Mouse (Mus musculus): ENCODE results near the gene Gm47429. TPM values are rescaled to one million over a fixed set of nuclear protein-coding genes. Genes with fewer than 3 reads are reported as not detected.
"Not testable (repeated sequence)": the region's sequence is repeated elsewhere in the genome, so short reads cannot be mapped to it uniquely, and the experiment has no call there.

Gene Gm47429
- not detected in 2 replicates for polyA plus RNA-seq (2012; rRNA removed)

DNA sequence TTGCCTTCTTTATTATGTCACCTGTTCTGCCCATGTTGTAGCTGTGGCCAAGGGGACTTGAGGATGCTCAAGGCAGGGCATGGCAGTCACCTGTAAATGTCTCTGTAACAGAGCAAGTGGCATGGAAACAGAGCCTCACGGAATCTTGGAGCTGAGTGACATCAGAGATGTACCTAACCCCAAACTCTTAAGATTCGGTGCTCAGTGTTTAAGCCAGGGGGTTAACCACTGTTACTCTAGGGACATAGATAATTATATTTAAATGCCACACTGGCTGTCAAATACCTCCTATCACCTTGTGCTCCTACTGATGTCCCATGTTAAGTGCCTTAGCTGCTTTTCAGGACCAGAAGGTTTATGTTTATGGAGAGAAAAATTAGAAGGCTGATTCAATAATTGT, at the start of gene Gm47429:
Gm47429 (minus strand) TSS at position 101 of the 400 bp plus-strand sequence.
- no peak within 1 kb of the TSS for H3K27ac ChIP-seq (ENCODE audit: control insufficient read depth, insufficient read depth, low read length)
- no peaks in the 10 kb centered on the region for H3K4me1 ChIP-seq (replicated peaks; ENCODE audit: control insufficient read depth, insufficient read depth, low read length)
- no peak for DNase-seq
- H3K36me3 ChIP-seq (ENCODE audit: control insufficient read depth, insufficient read depth, low read length) = no peaks in the 10 kb centered on the region
- 88% methylated on average over 2 of the region's 2 CpGs for WGBS
- no peaks in the 10 kb centered on the region for H3K27me3 ChIP-seq (ENCODE audit: control insufficient read depth, insufficient read depth, low read length)
- no peak within 1 kb of the TSS for H3K4me3 ChIP-seq (ENCODE audit: control insufficient read depth, insufficient read depth, low read length)
- TF ChIP-seq CTCF (IDR thresholded peaks at IDR 0.05; ENCODE audit: borderline replicate concordance, control insufficient read depth, extremely low read depth, insufficient read depth, low read length, poor library complexity) (no peak), POLR2A (IDR thresholded peaks at IDR 0.05; ENCODE audit: control insufficient read depth, extremely low read depth, insufficient read depth, low read length, poor library complexity) (no peak)

DNA sequence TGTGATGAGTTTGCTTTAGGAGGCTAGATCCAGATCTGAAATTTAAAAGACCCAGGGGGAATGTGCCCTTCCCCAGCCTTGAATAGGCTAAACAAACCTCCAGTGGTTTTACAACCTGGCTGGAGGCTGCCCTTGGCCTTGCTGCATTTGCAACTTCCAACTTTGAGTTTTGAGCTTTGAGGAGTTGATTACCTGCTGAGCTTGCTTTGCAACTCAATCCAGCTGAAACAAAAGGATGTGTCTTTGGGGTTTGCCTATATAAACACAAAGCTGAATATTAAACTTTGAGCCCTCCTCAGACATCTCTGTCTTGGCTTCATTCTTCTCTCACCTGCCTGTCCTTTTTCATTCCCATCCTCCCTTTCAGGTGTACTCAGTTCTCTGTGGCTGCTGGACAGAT, 44.8 kb upstream of the Gm47429 start:
- not testable (repeated sequence) for H3K27me3 ChIP-seq (ENCODE audit: control insufficient read depth, insufficient read depth, low read length); H3K4me1 ChIP-seq (replicated peaks; ENCODE audit: control insufficient read depth, insufficient read depth, low read length); H3K4me3 ChIP-seq (ENCODE audit: control insufficient read depth, insufficient read depth, low read length); H3K27ac ChIP-seq (ENCODE audit: control insufficient read depth, insufficient read depth, low read length); H3K36me3 ChIP-seq (ENCODE audit: control insufficient read depth, insufficient read depth, low read length); DNase-seq

DNA sequence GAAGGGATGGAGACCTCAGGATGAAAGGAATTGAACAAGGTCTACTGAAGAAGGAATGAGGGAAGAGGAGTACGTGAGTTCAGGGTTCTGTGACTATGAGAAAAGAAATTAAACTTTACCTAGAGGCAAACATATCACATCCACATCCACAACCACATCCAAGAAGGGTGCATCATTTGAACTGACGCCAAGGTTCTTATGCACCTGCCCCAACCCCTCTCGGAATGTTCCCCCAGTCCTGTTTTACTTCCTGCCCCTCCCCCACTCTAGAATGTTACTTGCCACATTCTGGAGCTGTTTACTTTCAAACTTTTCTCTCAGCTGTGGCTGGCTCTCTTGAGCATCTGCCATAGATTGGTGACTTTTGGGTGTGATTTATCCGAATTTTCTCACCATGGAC, 23.3 kb upstream of the Gm47429 start, which contains the start of gene Nutm2:
Nutm2 (plus strand) TSS at position 301 of the 400 bp plus-strand sequence.
- DNase-seq = no peak
- 80% methylated on average over 4 of the region's 4 CpGs for WGBS
- Histone ChIP-seq H3K4me3 (ENCODE audit: control insufficient read depth, insufficient read depth, low read length) (no peak within 1 kb of the TSS), H3K27ac (ENCODE audit: control insufficient read depth, insufficient read depth, low read length) (no peak within 1 kb of the TSS), H3K4me1 (replicated peaks; ENCODE audit: control insufficient read depth, insufficient read depth, low read length) (no peaks in the 10 kb centered on the region), H3K27me3 (ENCODE audit: control insufficient read depth, insufficient read depth, low read length) (no peaks in the 10 kb centered on the region), H3K36me3 (ENCODE audit: control insufficient read depth, insufficient read depth, low read length) (no peaks in the 10 kb centered on the region)
- no peak for TF ChIP-seq POLR2A (IDR thresholded peaks at IDR 0.05; ENCODE audit: control insufficient read depth, extremely low read depth, insufficient read depth, low read length, poor library complexity)
- TF ChIP-seq CTCF (IDR thresholded peaks at IDR 0.05; ENCODE audit: borderline replicate concordance, control insufficient read depth, extremely low read depth, insufficient read depth, low read length, poor library complexity) = no peak

DNA sequence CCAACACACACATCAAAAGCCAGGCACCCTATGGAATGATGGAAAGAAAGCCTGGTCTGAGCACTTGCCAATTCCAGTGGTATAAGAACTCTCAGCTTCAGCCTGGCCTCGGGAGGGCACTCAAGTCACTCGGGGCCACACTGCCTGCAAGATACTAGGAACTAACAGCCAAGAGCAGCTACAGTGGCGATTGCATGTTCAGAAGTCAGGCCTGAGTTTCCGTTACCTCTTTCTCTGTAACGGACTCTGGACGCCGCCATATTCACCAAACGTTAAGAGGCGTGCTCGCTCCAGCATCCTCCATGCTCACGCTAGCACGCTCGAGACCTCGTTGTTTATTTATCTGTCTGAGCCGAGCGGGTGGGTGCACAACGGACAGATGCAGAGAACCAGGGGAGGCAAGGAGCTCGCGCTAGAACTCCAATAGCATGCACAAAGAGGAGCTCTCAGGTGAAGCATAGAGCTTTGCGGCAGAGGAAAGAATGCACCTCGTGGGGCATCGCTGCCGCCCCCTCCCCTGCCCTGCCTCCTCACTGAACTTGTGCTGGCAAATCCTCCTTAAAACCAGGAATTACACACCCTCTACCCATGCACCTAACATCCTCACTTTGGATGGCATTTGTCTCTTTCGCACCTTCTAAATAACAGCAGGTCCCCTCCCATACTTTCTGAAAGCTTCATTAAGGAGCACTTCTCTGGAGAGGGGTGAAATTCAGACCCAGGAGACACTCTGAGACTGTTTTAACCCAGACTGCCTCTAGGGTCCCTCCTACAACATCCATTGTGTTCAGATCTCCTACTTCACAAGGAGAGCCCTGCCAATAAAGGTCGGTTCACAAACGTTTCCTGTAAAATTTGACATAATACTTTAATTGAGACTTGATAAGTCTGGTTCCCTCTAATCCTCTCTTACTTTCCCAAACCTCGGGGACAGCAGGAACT, 21.2 kb upstream of the Gm47429 start:
- no peak overlapping the region for H3K27ac ChIP-seq (ENCODE audit: control insufficient read depth, insufficient read depth, low read length)
- H3K4me1 ChIP-seq (replicated peaks; ENCODE audit: control insufficient read depth, insufficient read depth, low read length) = no peaks in the 10 kb centered on the region
- TF ChIP-seq POLR2A (IDR thresholded peaks at IDR 0.05; ENCODE audit: control insufficient read depth, extremely low read depth, insufficient read depth, low read length, poor library complexity) (no peak), CTCF (IDR thresholded peaks at IDR 0.05; ENCODE audit: borderline replicate concordance, control insufficient read depth, extremely low read depth, insufficient read depth, low read length, poor library complexity) (no peak)
- no peaks in the 10 kb centered on the region for H3K27me3 ChIP-seq (ENCODE audit: control insufficient read depth, insufficient read depth, low read length)
- H3K4me3 ChIP-seq (ENCODE audit: control insufficient read depth, insufficient read depth, low read length) = no peak overlapping the region
- DNase-seq = no peak
- H3K36me3 ChIP-seq (ENCODE audit: control insufficient read depth, insufficient read depth, low read length) = no peaks in the 10 kb centered on the region
- 41% methylated on average over 27 of the region's 27 CpGs for WGBS

DNA sequence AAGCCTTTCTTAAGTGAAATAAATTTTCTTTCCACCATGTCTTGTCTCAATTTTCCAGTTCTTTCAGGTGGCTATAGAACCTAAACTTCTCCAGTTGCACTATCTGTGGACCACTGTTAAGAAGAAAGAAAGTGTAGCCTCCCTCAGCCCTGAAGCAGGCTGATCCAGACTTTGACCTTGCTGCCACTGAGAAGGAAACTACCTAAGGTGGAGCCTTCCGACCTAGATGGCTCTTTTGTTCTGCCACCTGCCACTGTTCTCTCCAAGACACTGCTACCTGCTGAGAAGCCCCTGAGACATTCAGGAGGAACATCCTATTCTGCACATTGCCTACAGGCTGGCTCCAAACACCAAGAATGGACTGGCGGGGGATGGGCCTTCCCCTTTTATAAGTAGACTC, 16.7 kb upstream of the Gm47429 start:
- not testable (repeated sequence) for H3K4me3 ChIP-seq (ENCODE audit: control insufficient read depth, insufficient read depth, low read length); DNase-seq; H3K36me3 ChIP-seq (ENCODE audit: control insufficient read depth, insufficient read depth, low read length); H3K27me3 ChIP-seq (ENCODE audit: control insufficient read depth, insufficient read depth, low read length); H3K4me1 ChIP-seq (replicated peaks; ENCODE audit: control insufficient read depth, insufficient read depth, low read length); H3K27ac ChIP-seq (ENCODE audit: control insufficient read depth, insufficient read depth, low read length)
- 81% methylated on average over 2 of the region's 2 CpGs for WGBS

DNA sequence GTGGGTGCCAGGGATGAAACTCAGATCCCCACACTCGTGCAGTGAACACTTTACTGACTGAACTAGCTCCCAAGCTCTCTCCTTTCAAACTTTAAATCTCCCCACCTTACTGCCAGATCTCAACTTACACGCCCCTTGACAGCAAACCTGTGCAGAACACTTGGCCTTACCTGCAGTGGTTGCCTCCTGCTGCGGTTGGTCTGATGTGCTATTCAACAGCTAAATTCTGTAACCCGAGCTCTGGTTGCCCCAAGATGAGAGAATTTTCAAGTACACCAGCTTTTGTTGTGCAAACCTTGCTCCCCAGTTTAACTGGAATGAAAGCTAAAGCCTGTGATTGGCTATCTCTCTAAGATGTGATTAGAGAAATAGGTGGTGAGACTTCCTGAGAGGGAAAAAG, 9.7 kb upstream of the Gm47429 start:
- Histone ChIP-seq H3K4me1 (replicated peaks; ENCODE audit: control insufficient read depth, insufficient read depth, low read length) (no peaks in the 10 kb centered on the region), H3K27ac (ENCODE audit: control insufficient read depth, insufficient read depth, low read length) (no peak overlapping the region), H3K36me3 (ENCODE audit: control insufficient read depth, insufficient read depth, low read length) (no peaks in the 10 kb centered on the region), H3K27me3 (ENCODE audit: control insufficient read depth, insufficient read depth, low read length) (no peaks in the 10 kb centered on the region), H3K4me3 (ENCODE audit: control insufficient read depth, insufficient read depth, low read length) (no peak overlapping the region)
- no peak for DNase-seq
- WGBS = 48% methylated on average over 4 of the region's 4 CpGs
- TF ChIP-seq CTCF (IDR thresholded peaks at IDR 0.05; ENCODE audit: borderline replicate concordance, control insufficient read depth, extremely low read depth, insufficient read depth, low read length, poor library complexity) = no peak
- no peak for TF ChIP-seq POLR2A (IDR thresholded peaks at IDR 0.05; ENCODE audit: control insufficient read depth, extremely low read depth, insufficient read depth, low read length, poor library complexity)

DNA sequence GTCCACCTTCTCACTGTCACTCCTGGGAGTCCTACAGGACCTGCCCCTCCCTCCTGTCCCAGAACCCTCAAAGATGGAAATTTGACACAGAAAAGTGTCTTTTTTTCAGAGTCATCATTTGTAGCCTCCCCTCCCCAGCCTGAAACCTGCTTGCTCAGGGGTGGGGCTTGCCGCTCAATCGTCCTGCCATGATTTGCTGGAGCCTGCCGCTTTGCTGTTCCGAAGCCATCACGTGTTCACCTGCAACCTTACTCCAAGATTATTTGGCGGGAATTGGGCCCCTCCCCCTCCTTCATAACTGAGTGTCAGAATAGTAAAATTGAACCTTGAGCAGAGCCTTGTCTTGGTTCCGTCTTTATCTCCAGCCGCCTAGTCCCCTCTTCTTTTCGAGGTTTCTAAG, 8.6 kb upstream of the Gm47429 start:
- H3K27ac ChIP-seq (ENCODE audit: control insufficient read depth, insufficient read depth, low read length); H3K36me3 ChIP-seq (ENCODE audit: control insufficient read depth, insufficient read depth, low read length); H3K27me3 ChIP-seq (ENCODE audit: control insufficient read depth, insufficient read depth, low read length); H3K4me1 ChIP-seq (replicated peaks; ENCODE audit: control insufficient read depth, insufficient read depth, low read length); DNase-seq; H3K4me3 ChIP-seq (ENCODE audit: control insufficient read depth, insufficient read depth, low read length): not testable (repeated sequence)
- 70% methylated on average over 9 of the region's 9 CpGs for WGBS
